Mouse (Mus musculus): ENCODE data around the gene Apol8.
"Not testable (repeated sequence)": the region's sequence is repeated elsewhere in the genome, so short reads cannot be mapped to it uniquely, and the experiment has no call there.

Apol8 gene

DNA sequence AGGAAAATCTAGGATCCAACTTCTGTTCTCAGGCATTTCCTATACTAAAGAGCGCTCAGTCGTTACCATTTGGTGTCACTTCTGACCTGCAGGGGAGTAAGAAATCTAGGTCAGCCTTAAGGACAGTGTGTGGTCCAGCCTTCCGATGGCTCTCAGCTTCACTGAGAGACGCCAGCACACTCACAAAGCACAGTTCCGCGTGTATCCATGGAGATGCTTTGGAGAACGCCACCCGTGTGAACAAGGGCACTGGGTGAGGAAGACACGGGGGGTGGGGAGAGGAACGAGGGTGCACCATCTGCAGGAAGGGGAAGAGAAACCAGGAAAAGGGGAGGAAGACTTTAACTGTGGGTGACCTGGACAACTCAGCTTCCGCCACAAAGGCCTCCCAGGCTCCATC, 4.4 kb downstream of the Apol8 start:
- no peak for DNase-seq (ENCODE audit: low read depth, low spot score)

GRCm38 (mm10) chr15:77750461-77750860, 6.3 kb downstream of the Apol8 start:
- peak; percentile 77 for DNase-seq (ENCODE audit: low read depth, low spot score)

DNA sequence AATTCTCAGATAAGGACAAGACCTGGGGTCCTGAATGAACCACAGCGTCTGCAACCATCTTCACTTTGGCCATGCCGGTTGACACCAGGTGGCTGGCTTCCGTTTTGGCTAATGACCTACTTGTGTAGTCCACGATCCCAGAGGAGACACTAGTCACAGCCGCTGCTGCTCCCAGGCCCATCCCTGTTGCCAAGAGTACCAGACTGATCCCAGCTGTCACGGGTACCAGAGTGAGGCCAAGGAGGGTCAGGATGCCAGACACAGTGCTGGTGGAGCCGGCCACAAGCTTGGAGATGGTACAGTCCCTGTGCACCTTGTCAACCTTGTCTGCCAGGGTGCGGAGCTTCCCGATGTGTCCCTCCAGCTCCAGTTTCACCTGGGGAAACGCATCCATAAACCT, 7.1 kb downstream of the Apol8 start:
- DNase-seq (ENCODE audit: low read depth, low spot score), result no peak

DNA sequence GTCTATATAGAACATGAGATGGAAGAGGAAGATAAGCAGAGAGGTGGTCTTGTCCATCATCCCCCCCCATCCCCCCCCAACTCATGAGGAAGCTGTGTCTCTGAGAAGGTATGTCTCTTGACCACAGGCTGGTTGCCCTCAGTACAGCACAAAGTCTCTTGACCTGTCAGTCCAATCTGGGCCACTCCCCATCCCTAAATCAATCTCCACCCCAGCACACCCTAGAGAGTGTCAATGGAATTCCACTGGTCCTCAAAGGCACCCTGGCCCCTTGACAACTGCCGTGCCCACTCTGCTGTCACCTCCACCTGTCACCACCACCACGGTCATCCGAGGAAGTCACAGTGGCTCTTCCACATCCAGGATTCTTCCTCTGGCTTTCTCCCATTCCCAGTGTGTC, 8.4 kb downstream of the Apol8 start:
- no peak for DNase-seq (ENCODE audit: low read depth, low spot score)

GRCm38 (mm10) chr15:77746326-77746725, 10.5 kb downstream of the Apol8 start:
- no peak for DNase-seq (ENCODE audit: low read depth, low spot score)

GRCm38 (mm10) chr15:77745081-77745480, 11.7 kb downstream of the Apol8 start:
- no peak for DNase-seq (ENCODE audit: low read depth, low spot score)

GRCm38 (mm10) chr15:77744632-77745031, 12.2 kb downstream of the Apol8 start:
- no peak for DNase-seq (ENCODE audit: low read depth, low spot score)

DNA sequence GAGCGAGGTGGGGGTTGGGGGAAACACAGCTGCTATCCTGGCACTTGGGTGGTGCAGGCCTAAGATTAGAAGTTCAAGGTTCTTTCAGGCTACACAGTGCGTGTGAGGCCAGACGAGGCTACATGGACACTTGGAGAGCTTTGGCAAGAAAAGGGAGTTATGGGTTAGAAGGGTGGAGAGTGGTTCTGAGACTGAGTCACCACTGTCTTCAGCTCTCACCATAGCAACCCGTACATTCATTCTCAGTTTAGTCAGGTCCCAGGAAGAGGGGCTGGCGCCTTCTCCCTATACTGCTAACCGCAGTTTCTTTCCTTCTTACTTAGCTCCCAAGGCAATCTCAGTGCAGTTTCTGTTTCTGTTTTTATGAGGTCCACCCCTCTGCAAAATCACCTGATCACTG, 15.2 kb downstream of the Apol8 start:
- DNase-seq (ENCODE audit: low read depth, low spot score), result not testable (repeated sequence)

DNA sequence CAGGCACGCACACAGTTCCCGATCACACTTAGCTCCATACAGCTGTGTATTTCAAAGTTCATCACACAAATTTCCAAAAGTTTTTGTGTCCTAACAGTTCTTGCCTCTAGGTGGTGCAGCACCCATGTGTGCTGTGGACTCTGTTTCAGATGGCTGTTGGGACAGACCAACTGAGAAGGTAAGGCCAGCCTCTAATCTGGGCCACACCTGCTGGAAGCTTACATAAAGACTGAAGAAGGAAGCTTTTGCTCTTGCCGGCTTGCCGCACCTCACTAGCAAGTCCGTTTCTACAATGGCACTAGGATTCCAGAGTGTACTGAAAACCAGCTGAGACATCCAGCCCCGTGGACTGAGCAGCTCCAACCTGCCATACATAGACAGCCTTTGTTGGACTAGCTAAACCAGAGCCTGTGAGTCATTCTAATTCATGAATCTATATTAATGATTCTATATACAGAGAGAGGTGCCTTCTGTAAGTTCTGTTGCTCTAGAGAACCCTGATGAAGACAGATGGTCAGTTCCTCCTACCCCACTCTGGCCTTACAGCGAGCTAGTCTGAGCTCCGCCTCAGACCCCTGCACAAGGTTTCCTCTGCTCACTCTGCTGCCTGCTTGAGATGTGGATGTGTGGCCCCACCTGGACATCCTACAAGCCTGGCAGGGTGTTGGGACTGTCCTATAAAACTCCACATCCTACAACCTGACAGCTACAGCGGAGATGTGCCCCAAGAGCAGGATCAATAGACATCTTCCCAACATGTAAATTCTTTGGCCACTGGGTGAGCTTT, 16.1 kb downstream of the Apol8 start:
- DNase-seq (ENCODE audit: low read depth, low spot score), result peak; percentile 65

DNA sequence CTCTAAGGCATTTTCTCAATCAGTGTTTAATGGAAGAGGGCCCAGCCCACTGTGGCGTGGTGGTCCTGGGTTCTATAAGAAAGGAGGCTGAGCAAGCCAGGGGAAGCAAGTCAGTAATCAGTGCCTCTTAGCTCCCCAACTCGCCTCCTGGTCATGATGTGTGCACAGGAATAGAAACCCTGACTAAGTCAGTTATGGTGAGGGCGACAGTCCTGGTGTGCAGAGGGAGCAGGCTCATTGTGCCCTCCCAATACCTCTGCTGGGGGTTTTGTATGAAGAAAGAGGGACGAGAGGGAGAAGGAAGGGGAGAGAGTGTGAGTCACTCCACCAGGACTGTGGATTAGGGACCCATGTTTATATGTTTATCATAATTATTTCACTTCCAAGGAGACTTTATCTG, 22.9 kb downstream of the Apol8 start:
- not testable (repeated sequence) for DNase-seq (ENCODE audit: low read depth, low spot score)

- not testable (repeated sequence) for DNase-seq (ENCODE audit: low read depth, low spot score)
Observed at GRCm38 (mm10) chr15:77733380-77733779, 23.4 kb downstream of the Apol8 start.

- not testable (repeated sequence) for DNase-seq (ENCODE audit: low read depth, low spot score)
Observed at GRCm38 (mm10) chr15:77732851-77733250, 24.0 kb downstream of the Apol8 start.

DNA sequence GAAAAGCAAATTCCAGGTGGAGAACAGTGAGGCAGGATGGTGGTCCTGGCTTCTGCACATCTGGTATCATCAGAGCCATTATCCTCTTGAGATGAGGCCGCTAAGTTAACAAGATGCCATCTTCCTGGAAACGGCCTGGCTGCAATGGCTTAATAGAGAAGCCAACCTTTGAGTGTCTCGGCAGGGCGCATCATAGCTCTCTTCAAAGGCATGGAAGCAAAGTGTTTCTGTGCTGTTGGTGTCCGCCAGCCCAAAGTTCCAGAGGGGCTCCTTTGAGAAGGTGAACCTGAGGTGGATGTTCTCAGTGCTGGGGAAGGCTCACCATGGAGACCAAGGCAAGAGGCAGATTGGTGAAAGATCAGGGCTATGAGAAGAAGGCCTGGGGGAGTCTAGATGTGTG, 25.2 kb downstream of the Apol8 start:
- no peak for DNase-seq (ENCODE audit: low read depth, low spot score)

DNA sequence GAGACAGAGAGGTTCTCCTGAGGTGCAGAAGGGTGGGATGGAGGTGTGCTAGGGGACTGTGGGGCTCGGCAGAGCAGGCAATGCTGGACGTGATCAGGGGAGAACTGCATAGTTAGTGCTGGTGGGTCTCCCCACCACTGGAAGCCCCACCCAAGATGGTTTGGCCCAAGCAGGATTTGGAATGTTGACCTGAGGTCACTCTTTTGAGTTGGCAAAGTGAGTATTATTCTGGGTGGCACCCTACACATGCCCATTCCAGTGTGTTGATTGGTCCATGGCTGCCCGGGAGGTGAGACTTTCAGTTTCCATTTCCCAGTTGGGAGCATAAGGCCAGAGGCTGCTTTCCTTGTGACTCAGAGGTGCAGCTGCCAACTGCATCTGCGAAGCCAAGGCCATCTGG, 28.1 kb downstream of the Apol8 start, which contains the start of gene Apol9b:
TSS of gene Apol9b (plus strand) at position 301 of the 400 bp plus-strand sequence.
- not testable (repeated sequence) for DNase-seq (ENCODE audit: low read depth, low spot score)

- not testable (repeated sequence) for DNase-seq (ENCODE audit: low read depth, low spot score)
Observed at GRCm38 (mm10) chr15:77727745-77728144, 29.1 kb downstream of the Apol8 start.

DNA sequence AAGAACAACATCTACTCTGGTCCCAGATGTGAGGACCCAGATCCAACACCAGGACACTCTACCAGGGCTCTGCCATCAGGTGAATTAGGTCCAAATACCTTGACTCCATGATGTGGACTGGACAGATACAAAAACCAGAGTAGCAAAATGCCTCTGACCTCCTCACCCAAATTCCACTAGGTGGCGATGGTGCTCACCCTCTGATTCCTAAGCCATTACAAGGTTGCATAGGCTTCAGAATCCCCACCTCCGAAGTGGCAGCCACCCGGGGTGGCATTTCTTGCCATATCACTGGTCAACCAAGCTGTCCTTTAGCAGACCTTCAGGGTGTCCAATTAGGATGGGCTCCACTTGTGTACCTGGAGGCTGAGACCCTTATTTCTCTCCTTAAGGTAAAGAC, 29.7 kb downstream of the Apol8 start:
- peak; percentile 30 for DNase-seq (ENCODE audit: low read depth, low spot score)

- not testable (repeated sequence) for DNase-seq (ENCODE audit: low read depth, low spot score)
Observed at GRCm38 (mm10) chr15:77725393-77726020, 31.3 kb downstream of the Apol8 start.

GRCm38 (mm10) chr15:77724208-77724911, 32.4 kb downstream of the Apol8 start:
- DNase-seq (ENCODE audit: low read depth, low spot score), result not testable (repeated sequence)

- DNase-seq (ENCODE audit: low read depth, low spot score), result not testable (repeated sequence)
Observed at GRCm38 (mm10) chr15:77721509-77721908, 35.3 kb downstream of the Apol8 start.

DNA sequence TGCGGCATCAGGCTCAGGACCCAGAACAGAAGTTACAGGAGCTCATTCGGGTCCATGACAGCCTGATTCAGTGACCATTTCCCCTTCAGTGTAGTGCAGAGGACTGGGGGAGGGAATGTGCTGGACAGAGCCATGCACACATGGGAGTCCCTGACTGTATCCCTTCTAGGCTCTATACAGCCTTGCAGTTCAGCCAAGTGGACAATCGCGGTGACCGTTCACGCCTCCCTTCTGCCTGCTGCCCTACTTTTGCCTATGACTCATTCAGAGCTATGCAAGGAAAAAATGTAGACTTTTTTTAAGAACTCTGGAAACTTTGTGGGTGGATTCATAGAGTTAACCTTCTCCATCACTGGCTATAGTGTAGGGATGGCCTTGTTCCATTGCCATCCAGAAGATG, 38.6 kb downstream of the Apol8 start:
- not testable (repeated sequence) for DNase-seq (ENCODE audit: low read depth, low spot score)

DNA sequence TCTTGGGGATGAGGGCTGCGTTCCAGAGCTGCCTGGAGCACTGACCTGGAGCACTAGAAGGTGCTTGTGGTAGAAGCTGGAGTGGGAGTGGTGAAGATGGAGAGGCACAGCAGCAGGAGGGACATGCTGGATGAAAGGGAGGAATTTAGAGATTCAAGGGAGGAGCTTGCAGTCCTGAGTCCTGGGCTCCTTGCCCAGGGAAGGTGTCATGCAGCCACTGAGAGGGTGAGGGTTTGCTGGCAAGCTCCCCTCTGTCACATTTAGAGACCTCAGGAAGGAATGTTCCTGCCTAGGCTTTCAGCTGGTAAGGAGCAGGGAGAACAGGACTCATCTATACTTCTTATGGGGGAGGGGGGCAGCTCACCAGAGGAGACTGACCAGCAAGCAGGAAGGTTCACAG, 47.9 kb downstream of the Apol8 start:
- DNase-seq (ENCODE audit: low read depth, low spot score), result not testable (repeated sequence)

- DNase-seq (ENCODE audit: low read depth, low spot score), result not testable (repeated sequence)
Observed at GRCm38 (mm10) chr15:77705306-77705705, 51.5 kb downstream of the Apol8 start.

Data from R1 (cell line).